8 mouse cellular contexts compared by ENCODE assay signal in the genomic region with DNA sequence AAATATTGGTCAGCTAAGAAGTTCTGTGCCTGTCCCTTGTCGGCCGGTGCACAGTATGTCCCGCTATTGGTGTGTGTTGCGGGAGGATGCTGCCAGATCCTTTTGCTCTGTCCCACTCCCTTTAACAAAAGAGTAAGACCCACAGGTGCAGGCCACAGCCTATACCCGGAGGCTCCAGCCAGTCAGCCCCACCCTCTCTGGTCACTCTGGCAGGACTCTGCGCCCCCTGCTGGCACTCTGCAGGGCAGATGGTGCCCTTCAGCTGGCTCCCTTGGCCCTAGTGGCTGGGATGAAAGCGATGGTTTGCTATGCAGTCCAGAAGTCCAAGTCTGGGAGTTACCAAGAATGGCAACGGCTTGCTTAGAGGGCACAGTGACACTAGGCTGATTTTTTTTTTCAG. TPM values are rescaled to one million over a fixed set of nuclear protein-coding genes. Genes with fewer than 3 reads are reported as not detected.
A peak's percentile ranks its signal among the peaks of the same experiment; 100 is the strongest.
DNase-seq lines count a peak whose midpoint lies in the region; ATAC-seq lines count a peak whose summit lies in the region.

No protein-coding gene starts in this region.

- WGBS in embryonic facial prominence, embryonic 13.5 days = 25% methylated on average over 8 of the region's 8 CpGs
- 25% methylated on average over 8 of the region's 8 CpGs for WGBS in liver, embryonic 13.5 days (ENCODE audit: insufficient replicate concordance)
- 34% methylated on average over 8 of the region's 8 CpGs for WGBS in stomach, embryonic 14.5 days

- DNase-seq in A20 (ENCODE audit: low read depth, low spot score) = peak; percentile 90
- peak; percentile 45 to 73 for DNase-seq in adrenal gland, postnatal 4 days (ENCODE audit: low spot score in 2 of 2)
- peak; percentile 42 to 54 for DNase-seq in heart, adult 9 months (ENCODE audit: low spot score in 2 of 2)
- DNase-seq in kidney, adult 9 months = peak; percentile 94
- peak; percentile 67 for DNase-seq in liver, embryonic 13.5 days
- DNase-seq in natural killer cell, adult 2 months (ENCODE audit: low spot score in 2 of 2) = peak; percentile 59 to 61

- no peaks in the 10 kb centered on the region for H3K36me3 ChIP-seq in embryonic facial prominence, embryonic 13.5 days
- no peaks in the 10 kb centered on the region for H3K36me3 ChIP-seq in liver, embryonic 13.5 days
- H3K36me3 ChIP-seq in stomach, embryonic 14.5 days (ENCODE audit: control insufficient read depth, insufficient read depth, low read length) = no peaks in the 10 kb centered on the region

- H3K9ac ChIP-seq in embryonic facial prominence, embryonic 13.5 days = no peak overlapping the region
- no peak overlapping the region for H3K9ac ChIP-seq in liver, embryonic 13.5 days
- no peak overlapping the region for H3K9ac ChIP-seq in stomach, embryonic 14.5 days (replicated peaks; ENCODE audit: low read depth, low read length)

- no peaks in the 10 kb centered on the region for H3K9me3 ChIP-seq in embryonic facial prominence, embryonic 13.5 days
- H3K9me3 ChIP-seq in liver, embryonic 13.5 days (replicated peaks) = no peaks in the 10 kb centered on the region
- H3K9me3 ChIP-seq in stomach, embryonic 14.5 days (ENCODE audit: control insufficient read depth, low read depth, low read length) = no peaks in the 10 kb centered on the region

- ATAC-seq in embryonic facial prominence, embryonic 13.5 days (ENCODE audit: insufficient number of reproducible peaks, insufficient read depth, low FRiP score, low TSS enrichment, low read depth) = no peak
- peak; percentile 76 for ATAC-seq in liver, embryonic 13.5 days (ENCODE audit: low read depth)
- ATAC-seq in stomach, embryonic 14.5 days (ENCODE audit: insufficient number of reproducible peaks, insufficient read depth, low FRiP score, low read depth) = peak; percentile 80; the same call in 1 of the 2 replicates

- H3K4me3 ChIP-seq in embryonic facial prominence, embryonic 13.5 days = no peak overlapping the region
- H3K4me3 ChIP-seq in liver, embryonic 13.5 days (replicated peaks) = no peak overlapping the region; the same call in 1 of the 2 replicates
- no peak overlapping the region for H3K4me3 ChIP-seq in stomach, embryonic 14.5 days (ENCODE audit: low read depth, low read length)

- H3K27ac ChIP-seq in embryonic facial prominence, embryonic 13.5 days = no peak overlapping the region
- no peak overlapping the region for H3K27ac ChIP-seq in liver, embryonic 13.5 days
- no peak overlapping the region for H3K27ac ChIP-seq in stomach, embryonic 14.5 days (ENCODE audit: low read length)

- H3K4me1 ChIP-seq in embryonic facial prominence, embryonic 13.5 days = peaks cover 30% of the 10 kb centered on the region
- peaks cover 43% of the 10 kb centered on the region for H3K4me1 ChIP-seq in liver, embryonic 13.5 days (replicated peaks)
- H3K4me1 ChIP-seq in stomach, embryonic 14.5 days (ENCODE audit: control insufficient read depth, insufficient read depth, low read length) = peaks cover 6% of the 10 kb centered on the region; the same call in 1 of the 2 replicates

- H3K4me2 ChIP-seq in embryonic facial prominence, embryonic 13.5 days = peak overlapping the region; percentile 44
- peak overlapping the region; percentile 38 for H3K4me2 ChIP-seq in liver, embryonic 13.5 days
- H3K4me2 ChIP-seq in stomach, embryonic 14.5 days (replicated peaks; ENCODE audit: low read depth, low read length) = no peak overlapping the region

- H3K27me3 ChIP-seq in embryonic facial prominence, embryonic 13.5 days = peaks cover 23% of the 10 kb centered on the region
- H3K27me3 ChIP-seq in liver, embryonic 13.5 days = peaks cover 17% of the 10 kb centered on the region; the same call in 1 of the 2 replicates
- no peaks in the 10 kb centered on the region for H3K27me3 ChIP-seq in stomach, embryonic 14.5 days (ENCODE audit: control insufficient read depth, insufficient read depth, low read length)

RNA-seq across cellular contexts. Expression of a gene that starts 15.9 kb away (rescaled TPM):
- total RNA-seq in adrenal gland, postnatal 4 days (2021) = 1 to 10 TPM; 1.6 to 2.4 TPM
- polyA plus RNA-seq in embryonic facial prominence, embryonic 13.5 days (2015; fragmentation: Nextera tagmentation; extraction: Ambion mirVana) = not detected in 2 replicates
- polyA plus RNA-seq in liver, embryonic 13.5 days (2015; fragmentation: Nextera tagmentation; extraction: Ambion mirVana) = not detected in 2 replicates
- polyA plus RNA-seq in stomach, embryonic 14.5 days (2014; fragmentation: Nextera tagmentation; extraction: Ambion mirVana) = not detected in 2 replicates

RNA-seq across cellular contexts. Expression of a gene that starts 37.4 kb away (rescaled TPM):
- total RNA-seq in adrenal gland, postnatal 4 days (2021) = 100 to 1,000 TPM; 113 to 116 TPM
- polyA plus RNA-seq in embryonic facial prominence, embryonic 13.5 days (2015; fragmentation: Nextera tagmentation; extraction: Ambion mirVana) = 120 and 144 TPM in 2 replicates
- 54.1 and 55.9 TPM in 2 replicates for polyA plus RNA-seq in liver, embryonic 13.5 days (2015; fragmentation: Nextera tagmentation; extraction: Ambion mirVana)
- 138 and 140 TPM in 2 replicates for polyA plus RNA-seq in stomach, embryonic 14.5 days (2014; fragmentation: Nextera tagmentation; extraction: Ambion mirVana)
